Mouse (Mus musculus) ES-E14 (cell line): Measurements from ENCODE around the gene Atp2c2. TPM values are rescaled to one million over a fixed set of nuclear protein-coding genes. Genes with fewer than 3 reads are reported as not detected.

Experiments
- DNase-seq: peaks from one replicate; pipeline ENCODE4 v3.0.0-alpha.2; 2013; ENCODE audit warnings: low read depth, low spot score
- H3K27ac ChIP-seq: 2 replicates; pipeline ENCODE4 v1.5.1; 2012; ENCODE audit warnings: low read depth, mild to moderate bottlenecking, low read length, moderate library complexity, mixed read lengths; ENCODE audit not compliant: poor library complexity, insufficient read depth, severe bottlenecking
- H3K36me3 ChIP-seq: 2 replicates; pipeline ENCODE4 v1.6.1; 2012; ENCODE audit warnings: mild to moderate bottlenecking, low read length, moderate library complexity, mixed read lengths; ENCODE audit not compliant: control insufficient read depth, poor library complexity, insufficient read depth, severe bottlenecking
- H3K4me1 ChIP-seq, 2 experiments: fragments of 150-350 bp in 1 of 2; sonication (generic) in 1 of 2; 2 replicates each; pipeline ENCODE4 v1.6.1; 2012; ENCODE audit warnings: low read length in 2 of 2, mild to moderate bottlenecking in 1 of 2, mixed read lengths in 1 of 2; ENCODE audit not compliant: control insufficient read depth in 2 of 2, insufficient read depth in 2 of 2, poor library complexity in 1 of 2
- H3K4me3 ChIP-seq, 2 experiments: fragments of 150-350 bp in 1 of 2; sonication (generic) in 1 of 2; 2 replicates each; pipeline ENCODE4 v1.5.1; 2012; ENCODE audit warnings: low read length in 2 of 2, low read depth in 1 of 2, mild to moderate bottlenecking in 1 of 2, mixed read lengths in 1 of 2; ENCODE audit not compliant: insufficient read depth in 1 of 2, poor library complexity in 1 of 2, severe bottlenecking in 1 of 2
- H3K9ac ChIP-seq: 2 replicates; pipeline ENCODE4 v1.6.1; 2012; ENCODE audit warnings: low read depth, mild to moderate bottlenecking, low read length, mixed read lengths; ENCODE audit not compliant: poor library complexity, insufficient read depth, severe bottlenecking
- H3K9me3 ChIP-seq: fragments of 150-350 bp; sonication (generic); 2 replicates; pipeline ENCODE4 v1.6.1; 2012; ENCODE audit warnings: low read depth, mild to moderate bottlenecking, low read length; ENCODE audit not compliant: control insufficient read depth, insufficient read depth
- CHD2 ChIP-seq: IDR thresholded peaks from 2 replicates; pipeline ENCODE4 v1.6.1; 2014; ENCODE audit warnings: mild to moderate bottlenecking, low read depth, low read length, inconsistent platforms
- HCFC1 ChIP-seq: IDR thresholded peaks from 2 replicates; pipeline ENCODE4 v1.6.1; 2012; ENCODE audit warnings: low read length, inconsistent platforms, borderline replicate concordance; ENCODE audit not compliant: insufficient read depth
- MAFK ChIP-seq: IDR thresholded peaks from 2 replicates; pipeline ENCODE4 v1.6.1; 2014; ENCODE audit warnings: mild to moderate bottlenecking, low read depth, low read length, inconsistent platforms; ENCODE audit not compliant: insufficient read depth
- ZC3H11A ChIP-seq: IDR thresholded peaks from 2 replicates; pipeline ENCODE4 v1.6.1; 2012; ENCODE audit warnings: low read depth, mild to moderate bottlenecking, inconsistent platforms, low read length, borderline replicate concordance
- ZNF384 ChIP-seq: IDR thresholded peaks from 2 replicates; pipeline ENCODE4 v1.6.1; 2012; ENCODE audit warnings: low read depth, low read length, inconsistent platforms
- in situ Hi-C, 2 experiments: fragments of 600-800 bp; cut with MboI; formaldehyde crosslinking; loops; one replicate each; pipeline ENCODE4 v1.15.1; 2025; ENCODE audit warnings: low sequenced_read_pairs in 2 of 2, inconsistent platforms in 1 of 2; ENCODE audit not compliant: unreplicated experiment in 2 of 2
- total RNA-seq: library from RNA; depleted of rRNA; stranded (reverse); fragments of 300-350 nt; gene quantifications from 2 replicates; pipeline ENCODE4 v1.2.3, GENCODE M21; 2012

Gene Atp2c2
- total RNA-seq, 1 experiment, result 0.80 TPM

- Histone ChIP-seq H3K36me3 (no peaks in the 10 kb centered on the region), H3K4me3 (no peak overlapping the region), H3K9ac (no peak overlapping the region), H3K4me1 (peaks cover 0 to 9% of the 10 kb centered on the region in 2 experiments; a peak in 2 of 4 replicates), H3K27ac (no peak overlapping the region), H3K9me3 (no peaks in the 10 kb centered on the region)
- DNase-seq, result no peak
- TF ChIP-seq ZNF384 (no peak), HCFC1 (no peak), ZC3H11A (no peak), MAFK (no peak), CHD2 (no peak)
- in situ Hi-C loops, result no loop called here
Measured at GRCm38 (mm10) chr8:119691989-119692388, 7.8 kb upstream of the Atp2c2 start.

GRCm38 (mm10) chr8:119694696-119695095, 5.1 kb upstream of the Atp2c2 start:
- DNase-seq, result no peak
- H3K27ac ChIP-seq, result no peak overlapping the region
- H3K4me1 ChIP-seq, result peaks cover 0 to 2% of the 10 kb centered on the region in 2 experiments; a peak in 2 of 4 replicates

GRCm38 (mm10) chr8:119697163-119697562, 2.6 kb upstream of the Atp2c2 start:
- Histone ChIP-seq H3K4me1 (peaks cover 0 to 2% of the 10 kb centered on the region in 2 experiments; a peak in 1 of 4 replicates), H3K27ac (no peak overlapping the region), H3K4me3 (no peak overlapping the region), H3K9me3 (no peaks in the 10 kb centered on the region), H3K9ac (no peak overlapping the region), H3K36me3 (no peaks in the 10 kb centered on the region)
- DNase-seq, result no peak
- TF ChIP-seq MAFK (no peak), CHD2 (no peak), ZC3H11A (no peak), ZNF384 (no peak), HCFC1 (no peak)
- in situ Hi-C loops, result no loop called here

More at GRCm38 (mm10) chr8:119694696-119695095, 5.1 kb upstream of the Atp2c2 start:
- H3K36me3 ChIP-seq, result no peaks in the 10 kb centered on the region
- no peak for TF ChIP-seq ZNF384
- no peak for TF ChIP-seq ZC3H11A
- H3K9ac ChIP-seq, result no peak overlapping the region
- no peak overlapping the region for H3K4me3 ChIP-seq
- in situ Hi-C loops, result no loop called here
- H3K9me3 ChIP-seq, result no peaks in the 10 kb centered on the region

GRCm38 (mm10) chr8:119698960-119699359, 849 bp upstream of the Atp2c2 start:
- Histone ChIP-seq H3K27ac (no peak overlapping the region), H3K36me3 (no peaks in the 10 kb centered on the region), H3K4me3 (peak overlapping the region; percentile 0 to 8; a peak in 1 of 4 replicates), H3K9ac (no peak overlapping the region), H3K9me3 (no peaks in the 10 kb centered on the region), H3K4me1 (peaks cover 0 to 2% of the 10 kb centered on the region in 2 experiments; a peak in 1 of 4 replicates)
- in situ Hi-C loops, result no loop called here
- no peak for DNase-seq
- no peak for TF ChIP-seq MAFK
- no peak for TF ChIP-seq CHD2
- TF ChIP-seq ZC3H11A, result no peak
- TF ChIP-seq ZNF384, result no peak
- no peak for TF ChIP-seq HCFC1

- Histone ChIP-seq H3K4me1 (peaks cover 0 to 2% of the 10 kb centered on the region in 2 experiments; a peak in 1 of 4 replicates), H3K9me3 (no peaks in the 10 kb centered on the region), H3K27ac (no peak overlapping the region), H3K36me3 (no peaks in the 10 kb centered on the region), H3K4me3 (no peak overlapping the region), H3K9ac (no peak overlapping the region)
- in situ Hi-C loops, result no loop called here
- DNase-seq, result no peak
- TF ChIP-seq CHD2, result no peak
- TF ChIP-seq HCFC1, result no peak
- TF ChIP-seq ZC3H11A, result no peak
- no peak for TF ChIP-seq ZNF384
- no peak for TF ChIP-seq MAFK
Measured at GRCm38 (mm10) chr8:119702965-119703364, 3.2 kb downstream of the Atp2c2 start.
